Mouse (Mus musculus) gastrocnemius, adult 8-10 months (tissue): Measurements from ENCODE around the gene Cd55b. TPM values are rescaled to one million over a fixed set of nuclear protein-coding genes. Genes with fewer than 3 reads are reported as not detected.
"Not testable (repeated sequence)": the region's sequence is repeated elsewhere in the genome, so short reads cannot be mapped to it uniquely, and the experiment has no call there.

Source experiments
- DNase-seq, 2 experiments: peaks; one replicate each; pipeline ENCODE4 v3.0.0; 2022; ENCODE audit warnings: low spot score in 2 of 2
- total RNA-seq, 4 experiments: library from RNA; stranded (reverse); gene quantifications; 2 replicates each; pipeline ENCODE4 v1.2.4; 2022

The Cd55b gene
- total RNA-seq: 1 to 10 TPM in 3 of 4 experiments, under 1 TPM in 1; 0.54 to 2.7 (median 1.3) TPM

- DNase-seq: no peak
Measured at GRCm38 (mm10) chr1:130422664-130423111, at the start of gene Cd55b. Gene Cd55b (minus strand): TSS chr1:130423009.

GRCm38 (mm10) chr1:130470074-130470473 lies 47.3 kb upstream of the Cd55b start:
- DNase-seq: no peak

GRCm38 (mm10) chr1:130467453-130467852 lies 44.6 kb upstream of the Cd55b start:
- DNase-seq: no peak

- DNase-seq: no peak
Measured at GRCm38 (mm10) chr1:130464173-130464572, 41.4 kb upstream of the Cd55b start.

GRCm38 (mm10) chr1:130462867-130463266 lies 40.1 kb upstream of the Cd55b start:
- DNase-seq: no peak

- DNase-seq: peak; percentile 85
Measured at GRCm38 (mm10) chr1:130462084-130462861, 39.5 kb upstream of the Cd55b start, which contains the start of gene Cd55. Gene Cd55 (minus strand): TSS chr1:130462744.

GRCm38 (mm10) chr1:130455111-130455510 lies 32.3 kb upstream of the Cd55b start:
- no peak for DNase-seq

- not testable (repeated sequence) for DNase-seq
Measured at GRCm38 (mm10) chr1:130442930-130443329, 20.1 kb upstream of the Cd55b start.

GRCm38 (mm10) chr1:130430920-130431319 lies 8.1 kb upstream of the Cd55b start:
- no peak for DNase-seq

GRCm38 (mm10) chr1:130428667-130429066 lies 5.9 kb upstream of the Cd55b start:
- DNase-seq: not testable (repeated sequence)

- DNase-seq: not testable (repeated sequence)
Measured at GRCm38 (mm10) chr1:130427175-130427853, 4.5 kb upstream of the Cd55b start.

- DNase-seq: not testable (repeated sequence)
Measured at GRCm38 (mm10) chr1:130422033-130422432, 776 bp downstream of the Cd55b start.

- not testable (repeated sequence) for DNase-seq
Measured at GRCm38 (mm10) chr1:130397109-130397508, 25.7 kb downstream of the Cd55b start.

GRCm38 (mm10) chr1:130387282-130387681 lies 35.5 kb downstream of the Cd55b start:
- DNase-seq: not testable (repeated sequence)

- no peak for DNase-seq
Measured at GRCm38 (mm10) chr1:130377726-130378429, 44.9 kb downstream of the Cd55b start.

- DNase-seq: no peak
Measured at GRCm38 (mm10) chr1:130374173-130374785, 48.5 kb downstream of the Cd55b start.

GRCm38 (mm10) chr1:130373398-130374083 lies 49.3 kb downstream of the Cd55b start:
- no peak for DNase-seq

- DNase-seq: no peak
Measured at GRCm38 (mm10) chr1:130371895-130372528, 50.8 kb downstream of the Cd55b start.

GRCm38 (mm10) chr1:130371291-130371690 lies 51.5 kb downstream of the Cd55b start:
- no peak for DNase-seq

GRCm38 (mm10) chr1:130350077-130350635 lies 72.7 kb downstream of the Cd55b start:
- DNase-seq: no peak
